Mouse (Mus musculus) heart, adult 18-20 months (tissue): ENCODE measurements at regions not wholly inside any gene's neighbourhood (a gene's known extent, or its start where the extent isn't known, plus 50 kb on each side); places are given as distances from the start of the nearest gene placed in this dataset.

Experiments
- DNase-seq, 2 experiments: peaks; one replicate each; pipeline ENCODE4 v3.0.0; 2021 to 2022; ENCODE audit warnings: mixed read lengths in 1 of 2

GRCm38 (mm10) chr11:24689807-24690333 is 612.0 kb downstream of the Bcl11a start:
- DNase-seq, result peak; percentile 4 to 47

GRCm38 (mm10) chr11:24693926-24694325 is 616.1 kb downstream of the Bcl11a start:
- no peak for DNase-seq

- DNase-seq, result no peak
Observed at GRCm38 (mm10) chr11:24695010-24695720, 617.3 kb downstream of the Bcl11a start.

GRCm38 (mm10) chr11:24696561-24696960 is 618.7 kb downstream of the Bcl11a start:
- no peak for DNase-seq

- no peak for DNase-seq
Observed at GRCm38 (mm10) chr11:24708790-24709189, 630.9 kb downstream of the Bcl11a start.

- no peak for DNase-seq
Observed at GRCm38 (mm10) chr11:24716539-24717287, 638.9 kb downstream of the Bcl11a start.

- DNase-seq, result no peak
Observed at GRCm38 (mm10) chr11:24724259-24724937, 646.5 kb downstream of the Bcl11a start.

GRCm38 (mm10) chr11:24726331-24726730 is 648.5 kb downstream of the Bcl11a start:
- DNase-seq, result no peak

- no peak for DNase-seq
Observed at GRCm38 (mm10) chr11:24727404-24727803, 649.5 kb downstream of the Bcl11a start.

GRCm38 (mm10) chr11:24731431-24731830 is 653.6 kb downstream of the Bcl11a start:
- no peak for DNase-seq

GRCm38 (mm10) chr11:24739710-24740255 is 661.9 kb downstream of the Bcl11a start:
- DNase-seq, result no peak

GRCm38 (mm10) chr11:24740466-24740865 is 662.6 kb downstream of the Bcl11a start:
- no peak for DNase-seq

- no peak for DNase-seq
Observed at GRCm38 (mm10) chr11:24742561-24742960, 664.7 kb downstream of the Bcl11a start.

- DNase-seq, result no peak
Observed at GRCm38 (mm10) chr11:24743439-24743838, 665.6 kb downstream of the Bcl11a start.

- DNase-seq, result peak; percentile 9 to 15
Observed at GRCm38 (mm10) chr11:24745841-24746240, 668.0 kb downstream of the Bcl11a start.

- DNase-seq, result peak; percentile 21 to 35
Observed at GRCm38 (mm10) chr11:24750144-24750779, 672.4 kb downstream of the Bcl11a start.

GRCm38 (mm10) chr11:24758130-24758529 is 680.3 kb downstream of the Bcl11a start:
- DNase-seq, result no peak

GRCm38 (mm10) chr11:24783470-24783869 is 705.6 kb downstream of the Bcl11a start:
- no peak for DNase-seq

GRCm38 (mm10) chr11:24789120-24789519 is 711.3 kb downstream of the Bcl11a start:
- peak; percentile 2 to 12 for DNase-seq

GRCm38 (mm10) chr11:24795510-24796211 is 717.8 kb downstream of the Bcl11a start:
- no peak for DNase-seq

- DNase-seq, result no peak
Observed at GRCm38 (mm10) chr11:24804623-24805023, 726.8 kb downstream of the Bcl11a start.
